Mouse (Mus musculus): ENCODE results near the gene Mast4.

The Mast4 gene

GRCm38 (mm10) chr13:103244053-103244452, 90.2 kb downstream of the Mast4 start:
- DNase-seq (ENCODE audit: low read depth, low spot score): no peak

DNA sequence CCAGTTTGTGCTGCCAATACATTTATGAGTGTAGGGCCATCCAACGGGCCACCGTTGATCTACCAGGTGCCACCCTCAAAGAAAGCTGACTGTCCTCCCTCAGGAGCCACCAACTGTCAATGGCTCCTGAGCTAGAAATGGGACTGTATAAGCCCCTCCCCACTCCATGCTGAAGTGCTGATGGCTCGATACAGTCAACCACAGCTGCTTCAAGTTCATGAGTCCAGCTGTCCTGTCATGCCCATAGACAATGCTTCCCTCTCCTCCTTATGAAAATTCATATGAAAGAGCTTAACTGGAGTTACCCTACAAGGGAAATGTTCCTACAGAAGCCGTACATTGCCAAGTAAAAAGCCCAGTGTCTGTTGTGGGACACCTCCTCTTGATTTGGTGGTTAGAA, 93.2 kb downstream of the Mast4 start:
- DNase-seq (ENCODE audit: low read depth, low spot score): no peak

DNA sequence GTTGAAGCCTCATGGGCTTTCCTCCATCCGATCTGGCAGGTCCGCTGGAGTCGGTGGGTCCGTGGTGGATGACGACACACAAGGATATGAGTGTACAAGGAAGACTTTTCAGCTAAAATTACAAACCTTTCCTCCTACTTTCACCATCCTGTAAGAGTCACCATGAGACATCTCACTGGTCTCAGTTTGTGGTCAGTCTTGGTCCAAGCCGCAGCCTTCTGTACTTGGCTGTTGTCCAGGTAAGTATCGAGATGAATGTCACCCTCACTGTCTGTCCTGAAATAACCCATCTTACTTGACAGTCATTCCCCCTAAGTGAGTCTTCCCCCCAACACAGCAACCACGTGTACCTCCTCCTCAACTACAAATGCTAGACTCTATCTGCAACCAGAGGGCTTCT, 94.6 kb downstream of the Mast4 start:
- DNase-seq (ENCODE audit: low read depth, low spot score): no peak

DNA sequence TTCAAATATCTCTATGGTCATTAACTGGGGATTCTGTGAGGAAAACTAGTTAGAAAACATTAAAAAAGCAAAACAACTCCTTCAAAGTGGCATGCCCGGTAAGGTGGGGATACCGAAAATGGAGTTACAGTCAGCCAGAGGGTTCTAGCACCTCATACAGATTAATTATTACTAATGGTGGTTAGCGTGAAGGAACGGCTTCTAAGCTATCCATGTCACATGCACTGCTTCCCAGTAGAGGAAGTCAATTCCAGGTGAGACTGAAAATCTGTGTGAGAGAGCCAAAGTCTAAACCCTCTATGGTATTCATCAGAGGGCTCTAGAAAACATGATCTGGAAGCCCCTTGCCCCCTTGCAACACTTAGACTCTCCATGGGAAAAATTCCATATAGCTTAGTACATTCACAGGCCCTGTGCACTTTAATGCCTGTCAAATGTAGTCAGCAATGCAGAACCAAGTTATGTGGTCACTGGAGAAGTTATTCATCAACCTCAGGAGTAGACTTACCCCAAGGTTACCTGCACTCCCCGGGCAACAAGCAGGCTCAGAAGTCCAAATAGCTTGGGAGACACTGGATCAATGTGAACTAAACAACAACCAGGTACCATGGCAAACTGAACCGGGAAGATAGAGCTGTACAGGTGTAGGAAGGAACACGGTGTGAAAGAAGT, 96.1 kb downstream of the Mast4 start:
- no peak for DNase-seq (ENCODE audit: low read depth, low spot score)

- no peak for DNase-seq (ENCODE audit: low read depth, low spot score)
Measured at GRCm38 (mm10) chr13:103232171-103232570, 102.1 kb downstream of the Mast4 start.

DNA sequence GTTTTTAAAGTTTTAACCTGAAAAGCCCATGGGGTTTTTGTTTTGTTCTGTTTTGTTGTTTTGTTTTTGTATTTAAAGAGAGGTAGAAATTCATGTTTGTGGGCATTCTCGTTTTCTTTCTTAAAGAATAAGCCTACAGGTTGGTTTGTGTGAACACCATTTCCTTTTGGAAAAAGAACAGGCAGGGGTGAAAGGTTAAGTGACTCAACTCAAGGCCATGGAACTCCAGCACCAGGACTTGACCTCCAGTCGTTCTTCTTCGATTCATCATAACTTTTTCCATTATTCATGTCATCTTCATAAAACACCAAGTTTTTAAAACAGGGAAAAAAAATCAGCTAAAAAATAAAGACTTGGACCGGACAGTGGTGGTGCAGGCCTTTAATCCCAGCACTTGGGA, 105.2 kb downstream of the Mast4 start:
- DNase-seq (ENCODE audit: low read depth, low spot score): no peak

- no peak for DNase-seq (ENCODE audit: low read depth, low spot score)
Measured at GRCm38 (mm10) chr13:103225895-103226815, 108.1 kb downstream of the Mast4 start.

GRCm38 (mm10) chr13:103225217-103225894, 108.9 kb downstream of the Mast4 start:
- no peak for DNase-seq (ENCODE audit: low read depth, low spot score)

- DNase-seq (ENCODE audit: low read depth, low spot score): no peak
Measured at GRCm38 (mm10) chr13:103220479-103221064, 113.7 kb downstream of the Mast4 start.

DNA sequence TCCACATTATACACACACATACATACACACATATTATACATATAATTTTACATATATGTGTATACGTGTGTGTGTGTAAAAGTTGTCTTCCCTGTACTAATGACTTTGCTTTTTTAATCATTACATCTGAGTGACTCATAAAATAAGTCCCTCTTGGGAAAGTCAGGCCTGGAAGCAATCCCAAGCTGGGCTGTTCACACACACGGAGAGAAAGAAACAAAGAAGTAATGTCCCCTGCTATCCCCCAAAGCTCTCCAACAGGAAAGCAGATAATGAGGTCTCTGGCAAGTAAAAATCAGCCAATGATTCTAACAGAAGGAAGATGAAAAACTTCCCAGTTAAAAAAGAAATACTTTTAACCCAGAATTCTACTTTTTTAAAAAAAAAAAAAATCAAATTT, 114.3 kb downstream of the Mast4 start:
- no peak for DNase-seq (ENCODE audit: low read depth, low spot score)

- DNase-seq (ENCODE audit: low read depth, low spot score): no peak
Measured at GRCm38 (mm10) chr13:103217486-103217885, 116.8 kb downstream of the Mast4 start.

- DNase-seq (ENCODE audit: low read depth, low spot score): no peak
Measured at GRCm38 (mm10) chr13:103214506-103214905, 119.8 kb downstream of the Mast4 start.

DNA sequence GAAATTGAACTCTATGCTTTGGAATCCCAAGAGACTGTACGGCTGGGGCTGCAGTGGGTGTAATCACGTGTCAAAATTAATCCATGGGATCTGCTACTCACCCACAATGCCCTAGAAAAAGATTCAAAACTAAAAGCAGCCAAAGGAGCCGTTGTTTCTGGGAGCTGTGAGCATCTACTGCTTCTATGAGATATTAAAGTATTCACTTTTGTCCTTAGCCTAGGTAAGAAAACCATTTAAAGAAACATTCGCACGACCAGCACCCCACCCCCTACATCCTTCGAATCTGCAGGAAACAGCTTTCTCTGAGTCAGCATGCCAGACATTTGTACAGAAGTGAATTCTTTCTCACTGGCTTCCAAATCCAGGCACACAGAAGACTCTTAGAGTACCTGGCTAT, 122.3 kb downstream of the Mast4 start:
- DNase-seq (ENCODE audit: low read depth, low spot score): no peak

- DNase-seq (ENCODE audit: low read depth, low spot score): no peak
Measured at GRCm38 (mm10) chr13:103211501-103211941, 122.8 kb downstream of the Mast4 start.

DNA sequence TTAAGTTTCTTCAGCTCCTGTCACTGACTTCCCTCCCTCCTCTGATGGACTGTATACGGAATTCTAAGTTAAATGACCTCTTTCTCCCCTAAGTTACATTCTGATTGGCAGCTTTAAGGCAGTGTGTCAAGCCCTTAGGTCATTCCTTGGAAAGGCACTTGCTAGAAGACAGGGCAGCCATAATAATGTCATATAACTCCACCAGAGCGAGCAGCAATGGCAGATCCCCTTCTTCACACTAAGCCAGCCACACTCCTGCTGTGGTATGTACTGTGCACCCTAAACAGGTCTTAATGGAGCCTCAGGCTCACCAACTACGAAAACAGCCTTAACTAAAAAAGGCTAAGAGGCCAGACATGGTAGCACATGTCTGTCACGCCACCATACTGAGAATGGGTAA, 123.6 kb downstream of the Mast4 start:
- DNase-seq (ENCODE audit: low read depth, low spot score): no peak

GRCm38 (mm10) chr13:103207199-103207598, 127.1 kb downstream of the Mast4 start:
- DNase-seq (ENCODE audit: low read depth, low spot score): no peak

GRCm38 (mm10) chr13:103206644-103207043, 127.7 kb downstream of the Mast4 start:
- no peak for DNase-seq (ENCODE audit: low read depth, low spot score)

DNA sequence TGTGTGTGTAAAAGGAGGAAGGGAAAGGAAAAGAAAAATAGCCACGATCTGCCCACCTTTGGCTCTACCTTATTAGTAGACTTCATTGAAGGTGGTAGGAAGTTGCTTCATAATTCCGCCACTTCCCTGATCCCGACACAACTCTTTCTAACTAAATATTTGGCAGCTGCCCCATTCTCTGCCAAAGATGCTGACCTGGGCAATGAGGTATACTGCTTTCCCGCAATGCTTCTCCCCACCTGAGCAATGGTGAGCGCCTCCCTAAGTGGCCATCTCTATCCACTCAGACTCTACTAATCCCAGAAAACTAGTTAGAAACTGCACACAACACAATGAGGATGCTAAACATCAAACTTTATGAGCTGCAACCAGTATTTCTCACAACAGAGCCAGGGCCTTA, 129.1 kb downstream of the Mast4 start:
- DNase-seq (ENCODE audit: low read depth, low spot score): no peak

GRCm38 (mm10) chr13:103203376-103203895, 130.9 kb downstream of the Mast4 start:
- DNase-seq (ENCODE audit: low read depth, low spot score): no peak

DNA sequence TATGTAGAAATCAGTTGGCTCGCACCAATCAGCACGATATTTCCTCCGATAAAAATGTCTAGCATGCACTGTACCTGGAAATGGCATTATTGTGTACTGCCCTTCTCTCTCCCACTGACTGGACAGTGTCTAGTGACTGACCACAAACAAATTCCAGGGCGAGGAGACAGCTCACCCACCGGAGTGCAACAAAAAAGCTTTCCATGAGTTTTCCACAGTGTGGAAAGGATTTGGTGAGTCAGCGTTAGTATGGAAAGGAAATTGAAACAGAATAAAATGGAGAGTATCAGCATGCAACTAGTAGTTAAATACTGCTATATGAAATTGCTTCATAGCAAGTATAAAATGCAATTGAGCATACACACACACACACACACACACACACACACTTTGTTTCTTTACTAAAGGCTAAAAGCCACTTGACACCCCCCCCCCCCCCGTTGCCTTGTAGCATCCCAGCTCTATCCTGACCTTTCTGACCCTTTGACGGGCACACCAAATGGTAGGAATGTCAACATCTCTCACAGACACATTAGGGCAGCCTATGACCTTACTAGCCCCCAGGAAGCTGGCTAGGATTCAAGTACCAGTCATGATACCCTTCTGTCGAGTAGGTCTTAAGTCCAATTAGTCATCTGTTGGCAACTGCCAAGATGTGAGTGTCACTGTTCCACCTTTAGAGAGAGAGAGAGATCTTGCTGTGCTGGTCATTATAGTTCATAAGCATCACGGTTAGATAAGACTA, 133.1 kb downstream of the Mast4 start:
- no peak for DNase-seq (ENCODE audit: low read depth, low spot score)

All from retina, adult 2 months (tissue).